ENCODE assay signal across 8 mouse cellular contexts in genomic region chr13:109440331-109440730, GRCm38 (mm10).
DNase-seq lines count a peak whose midpoint lies in the region; ATAC-seq lines count a peak whose summit lies in the region.

No protein-coding gene starts in this region.

- intact Hi-C loops in heart, postnatal 36 days (cut with DNase I): loop anchor here (5.0 to 10.0 kb wide), 4 partner anchors 77 to 1606 kb away; no protein-coding TSS in a partner anchor

- no peaks in the 10 kb centered on the region for H3K9me3 ChIP-seq in forebrain, embryonic 16.5 days (ENCODE audit: control insufficient read depth, low read length)
- no peaks in the 10 kb centered on the region for H3K9me3 ChIP-seq in neural tube, embryonic 15.5 days (replicated peaks)

- under 1% methylated on average over 8 of the region's 8 CpGs for WGBS in forebrain, embryonic 16.5 days
- WGBS in neural tube, embryonic 15.5 days: 2% methylated on average over 8 of the region's 8 CpGs

- peaks cover 28% of the 10 kb centered on the region for H3K4me1 ChIP-seq in forebrain, embryonic 16.5 days (replicated peaks; ENCODE audit: control insufficient read depth, insufficient read depth, low read length)
- peaks cover 33% of the 10 kb centered on the region for H3K4me1 ChIP-seq in neural tube, embryonic 15.5 days

- H3K4me3 ChIP-seq in forebrain, embryonic 16.5 days (replicated peaks; ENCODE audit: low read length): peak overlapping the region; percentile 69
- peak overlapping the region; percentile 68 for H3K4me3 ChIP-seq in neural tube, embryonic 15.5 days (replicated peaks)

- peak; percentile 26 for DNase-seq in cerebellum, adult 11 months
- peak; percentile 60 to 63 for DNase-seq in heart, postnatal 36 days
- DNase-seq in layer of hippocampus, adult 18-20 months (ENCODE audit: low spot score in 2 of 2): peak; percentile 51 to 74
- peak; percentile 68 to 80 for DNase-seq in lung, adult 18-20 months
- peak; percentile 6 to 20 for DNase-seq in thymus, postnatal 10 days (ENCODE audit: low spot score in 2 of 2)

- ATAC-seq in CD4-positive, CD25-positive, alpha-beta regulatory T cell, adult 4 months: peak; percentile 54
- peak; percentile 87 for ATAC-seq in forebrain, embryonic 16.5 days
- peak; percentile 88 for ATAC-seq in neural tube, embryonic 15.5 days (ENCODE audit: low FRiP score)

- peak overlapping the region; percentile 92 for H3K27ac ChIP-seq in forebrain, embryonic 16.5 days (ENCODE audit: low read length)
- H3K27ac ChIP-seq in neural tube, embryonic 15.5 days (replicated peaks): peak overlapping the region; percentile 96

- peak overlapping the region; percentile 64 for H3K9ac ChIP-seq in forebrain, embryonic 16.5 days (replicated peaks; ENCODE audit: low read depth, low read length)
- H3K9ac ChIP-seq in neural tube, embryonic 15.5 days (replicated peaks): peak overlapping the region; percentile 71

- H3K36me3 ChIP-seq in forebrain, embryonic 16.5 days (ENCODE audit: control insufficient read depth, insufficient read depth): no peaks in the 10 kb centered on the region
- no peaks in the 10 kb centered on the region for H3K36me3 ChIP-seq in neural tube, embryonic 15.5 days

- H3K27me3 ChIP-seq in forebrain, embryonic 16.5 days (replicated peaks; ENCODE audit: control insufficient read depth, insufficient read depth, low read length): no peaks in the 10 kb centered on the region
- no peaks in the 10 kb centered on the region for H3K27me3 ChIP-seq in neural tube, embryonic 15.5 days (replicated peaks)

- peak overlapping the region; percentile 62 for H3K4me2 ChIP-seq in forebrain, embryonic 16.5 days (ENCODE audit: low read length)
- peak overlapping the region; percentile 83 for H3K4me2 ChIP-seq in neural tube, embryonic 15.5 days

Comparison
In these comparisons a context has a peak if more than half of its experiments do, and no peak if none do; other contexts are left out.
1. Peak in every context shown above with its lines: DNase-seq, ATAC-seq, H3K4me3 ChIP-seq and H3K27ac ChIP-seq.
2. DNase-seq: peak in every context shown above with its lines; median percentile 74 in lung, adult 18-20 months; 62 in layer of hippocampus, adult 18-20 months; 62 in heart, postnatal 36 days; 26 in cerebellum, adult 11 months; 13 in thymus, postnatal 10 days.